Mouse (Mus musculus) neural tube, embryonic 15.5 days (tissue): ENCODE results near the gene Gm10563. TPM values are rescaled to one million over a fixed set of nuclear protein-coding genes. Genes with fewer than 3 reads are reported as not detected.

Source experiments
- ATAC-seq: fragments of 200-750 bp; cut with Nextera tagmentation; 2 replicates; pipeline ENCODE4 v1.8.0; 2017; ENCODE audit warnings: mild to moderate bottlenecking, moderate TSS enrichment, moderate library complexity; ENCODE audit not compliant: low FRiP score
- H3K27ac ChIP-seq: fragments of 300-500 bp; sonication (generic); replicated peaks from 2 replicates; pipeline ENCODE4 v1.5.1; 2015; ENCODE audit warnings: mild to moderate bottlenecking, inconsistent platforms
- H3K27me3 ChIP-seq: fragments of 300-500 bp; sonication (generic); replicated peaks from 2 replicates; pipeline ENCODE4 v1.6.1; 2015; ENCODE audit warnings: inconsistent platforms
- H3K36me3 ChIP-seq: fragments of 300-500 bp; sonication (generic); 2 replicates; pipeline ENCODE4 v1.6.1; 2015; ENCODE audit warnings: inconsistent platforms
- H3K4me1 ChIP-seq: fragments of 300-500 bp; sonication (generic); 2 replicates; pipeline ENCODE4 v1.6.1; 2015; ENCODE audit warnings: inconsistent platforms
- H3K4me2 ChIP-seq: fragments of 300-500 bp; sonication (generic); 2 replicates; pipeline ENCODE4 v1.6.1; 2015; ENCODE audit warnings: inconsistent platforms, mild to moderate bottlenecking, moderate library complexity
- H3K4me3 ChIP-seq: fragments of 300-500 bp; sonication (generic); replicated peaks from 2 replicates; pipeline ENCODE4 v1.5.1; 2015; ENCODE audit warnings: mild to moderate bottlenecking, inconsistent platforms
- H3K9ac ChIP-seq: fragments of 300-500 bp; sonication (generic); replicated peaks from 2 replicates; pipeline ENCODE4 v1.6.1; 2015; ENCODE audit warnings: mild to moderate bottlenecking, inconsistent platforms
- H3K9me3 ChIP-seq: fragments of 300-500 bp; sonication (generic); replicated peaks from 2 replicates; pipeline ENCODE4 v1.6.1; 2016; ENCODE audit warnings: inconsistent platforms
- WGBS: fragments of 180-500 bp; shearing (Covaris S2); methylation state at CpG from one replicate; pipeline ENCODE4 v1.1.7; 2015; ENCODE audit warnings: mixed read lengths; 5-methylcytosine and 5-hydroxymethylcytosine counted together
- polyA plus RNA-seq: library from polyadenylated mRNA; unstranded; fragments of >200 nt; fragmentation: Nextera tagmentation; extraction: Ambion mirVana; gene quantifications from 2 replicates; pipeline ENCODE4 v1.2.1, GENCODE M21; 2015

Gm10563 gene
- polyA plus RNA-seq, 1 experiment from 2014 or later = not detected

DNA sequence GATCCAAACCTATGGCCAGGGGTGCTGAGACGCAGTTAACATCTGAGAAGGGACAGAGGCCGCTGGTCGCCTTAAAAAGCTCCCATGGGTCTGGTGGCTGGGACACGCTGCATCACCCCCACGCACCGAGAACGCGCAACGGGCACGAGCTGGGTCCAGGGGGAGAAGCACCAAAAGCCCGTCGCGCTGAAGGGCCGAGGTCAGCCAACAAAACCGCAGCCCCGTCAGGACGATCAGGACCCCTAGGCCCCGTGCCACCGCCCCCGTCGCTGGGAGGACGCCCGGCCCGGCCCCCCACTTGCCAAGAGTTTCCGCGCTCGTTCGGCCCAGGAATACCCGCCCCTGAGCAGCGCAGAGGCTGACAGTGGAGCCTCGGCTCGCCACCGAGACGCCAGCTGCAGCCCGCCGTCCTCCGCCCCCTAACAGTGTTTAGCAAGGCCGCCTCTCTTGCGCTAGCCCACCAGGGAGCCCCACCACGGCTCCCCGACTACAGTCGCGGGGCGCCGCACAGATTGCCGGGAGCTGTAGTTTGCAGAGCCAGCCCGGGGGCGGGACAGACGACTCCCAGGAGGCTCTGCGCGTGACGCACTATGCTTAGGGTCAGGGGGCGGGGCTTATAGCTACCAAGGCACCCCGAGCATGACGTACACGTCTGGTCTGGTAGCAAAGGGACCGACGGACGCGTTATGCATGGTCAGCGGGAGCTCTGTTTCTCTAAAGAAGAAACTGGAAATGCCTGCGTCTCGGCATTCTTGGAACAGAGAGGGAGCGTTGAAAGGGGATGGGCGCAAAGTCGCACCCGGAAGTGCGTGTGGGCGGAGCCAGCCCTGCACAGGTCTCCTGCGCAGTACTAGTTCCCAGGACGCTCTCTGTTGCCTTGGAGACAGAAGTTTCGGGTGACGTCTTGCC, 23.7 kb upstream of the Gm10563 start, which contains the start of gene Mib2:
TSS of gene Mib2 (minus strand) at position 510 of the 909 bp plus-strand sequence.
- peak within 1 kb of the TSS; percentile 92 for H3K9ac ChIP-seq
- H3K27ac ChIP-seq = peak within 1 kb of the TSS; percentile 90
- under 1% methylated on average over 67 of the region's 73 CpGs for WGBS
- H3K4me3 ChIP-seq = peak within 1 kb of the TSS; percentile 96
- H3K4me1 ChIP-seq = peaks cover 20% of the 10 kb centered on the region
- H3K9me3 ChIP-seq = no peaks in the 10 kb centered on the region
- peak; percentile 99 for ATAC-seq
- peak within 1 kb of the TSS; percentile 87 for H3K4me2 ChIP-seq
- H3K36me3 ChIP-seq = peaks cover 15% of the 10 kb centered on the region
- H3K27me3 ChIP-seq = peaks cover 2% of the 10 kb centered on the region; the same call in 1 of the 2 replicates

DNA sequence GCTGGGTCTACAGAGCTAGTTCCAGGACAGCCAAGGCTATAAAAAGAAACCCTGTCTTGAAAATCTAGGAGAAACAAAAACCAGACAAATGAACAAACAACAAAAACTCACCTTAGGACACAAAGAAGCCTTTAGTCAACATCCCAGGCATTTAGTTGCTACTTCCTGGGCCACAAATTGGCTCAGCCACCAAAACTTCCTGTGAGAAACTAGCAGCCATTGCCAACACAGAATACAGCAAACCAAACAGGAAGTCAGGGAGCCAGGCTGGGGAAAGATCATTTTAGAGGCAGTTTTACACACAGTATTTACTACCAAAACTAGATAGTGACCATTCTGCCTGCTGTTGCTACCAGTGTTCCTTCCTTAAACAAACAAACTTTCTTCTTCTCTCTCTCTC, 21.7 kb upstream of the Gm10563 start:
- H3K27me3 ChIP-seq = no peaks in the 10 kb centered on the region
- peaks cover 26% of the 10 kb centered on the region for H3K36me3 ChIP-seq
- H3K9ac ChIP-seq = no peak overlapping the region
- ATAC-seq = no peak
- H3K27ac ChIP-seq = no peak overlapping the region
- no peaks in the 10 kb centered on the region for H3K9me3 ChIP-seq
- peaks cover 20% of the 10 kb centered on the region for H3K4me1 ChIP-seq
- no peak overlapping the region for H3K4me2 ChIP-seq
- H3K4me3 ChIP-seq = no peak overlapping the region

DNA sequence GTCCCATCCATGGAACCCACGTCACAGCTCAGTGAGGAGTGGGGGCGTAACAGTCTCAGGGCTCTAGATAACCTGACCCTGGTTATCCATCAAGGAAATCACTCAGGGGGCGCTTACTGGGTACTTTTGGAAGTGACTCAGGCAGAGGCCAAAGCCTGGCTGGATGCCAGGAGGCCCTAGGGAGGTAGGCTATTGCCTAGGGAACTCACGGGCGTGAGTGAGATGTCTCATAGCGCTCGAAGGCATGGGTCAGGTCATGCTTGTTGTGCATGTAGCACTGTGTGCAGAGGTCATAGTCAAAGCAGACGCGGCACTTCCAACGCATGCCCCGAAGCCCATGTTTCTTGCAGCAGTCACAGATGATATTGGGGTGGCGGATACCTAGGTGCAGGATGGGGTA, 15.4 kb upstream of the Gm10563 start:
- no peak for ATAC-seq
- H3K27me3 ChIP-seq = peaks cover 15% of the 10 kb centered on the region
- no peak overlapping the region for H3K4me2 ChIP-seq
- no peak overlapping the region for H3K4me3 ChIP-seq
- H3K4me1 ChIP-seq = no peaks in the 10 kb centered on the region
- peaks cover 74% of the 10 kb centered on the region for H3K36me3 ChIP-seq
- 75% methylated on average over 12 of the region's 12 CpGs for WGBS
- H3K27ac ChIP-seq = no peak overlapping the region
- H3K9ac ChIP-seq = no peak overlapping the region
- no peaks in the 10 kb centered on the region for H3K9me3 ChIP-seq

DNA sequence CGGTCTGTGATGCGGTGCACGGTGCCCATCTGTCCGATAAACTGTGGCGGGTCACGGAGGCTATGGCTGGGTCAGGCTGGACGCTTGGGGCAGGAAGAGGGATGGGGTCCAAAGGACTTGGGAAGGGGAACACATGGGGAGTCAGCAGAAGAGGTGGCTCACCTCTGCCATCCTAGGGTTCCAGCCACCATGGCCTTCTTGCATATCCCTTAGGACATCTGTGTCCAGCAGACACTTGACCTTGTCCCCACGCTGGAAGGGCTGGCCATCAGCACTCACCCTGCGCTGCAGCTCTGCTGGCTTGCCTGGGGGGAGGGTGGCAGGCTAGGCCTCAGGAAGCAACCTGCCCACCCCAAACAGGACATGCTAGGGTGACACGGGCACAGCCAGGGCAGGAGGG, 13.8 kb upstream of the Gm10563 start:
- Histone ChIP-seq H3K9me3 (no peaks in the 10 kb centered on the region), H3K27me3 (peaks cover 32% of the 10 kb centered on the region), H3K4me3 (no peak overlapping the region), H3K36me3 (peaks cover 72% of the 10 kb centered on the region), H3K4me2 (no peak overlapping the region), H3K9ac (no peak overlapping the region), H3K27ac (no peak overlapping the region), H3K4me1 (peaks cover 15% of the 10 kb centered on the region)
- no peak for ATAC-seq
- 97% methylated on average over 9 of the region's 10 CpGs for WGBS

DNA sequence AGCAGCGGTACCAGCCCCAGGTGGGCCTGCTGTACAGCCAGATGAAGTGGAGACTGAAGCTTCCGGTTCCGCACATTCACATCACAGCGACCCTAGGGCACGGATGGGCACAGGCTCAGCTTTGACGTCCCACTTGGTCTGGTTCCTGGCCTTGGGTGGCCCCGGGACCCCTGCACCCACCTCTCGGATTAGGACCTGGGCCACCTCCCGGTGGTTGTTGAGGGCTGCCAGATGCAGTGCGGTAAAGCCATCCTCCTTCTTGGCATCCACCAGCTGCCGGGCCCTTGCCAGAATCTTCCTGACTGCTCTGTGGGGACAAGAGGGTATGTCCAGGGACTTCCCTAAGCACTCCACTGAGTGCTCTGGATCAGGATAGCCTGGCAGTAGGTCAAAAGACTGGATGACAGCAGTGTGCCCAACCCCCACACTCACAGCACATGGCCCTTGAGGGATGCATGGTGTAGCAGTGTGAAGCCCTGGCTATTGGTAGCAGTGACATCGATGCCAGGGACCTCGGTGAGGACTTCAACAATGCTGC, 11.1 kb upstream of the Gm10563 start:
- 93% methylated on average over 13 of the region's 13 CpGs for WGBS
- H3K9ac ChIP-seq = no peak overlapping the region
- H3K4me2 ChIP-seq = no peak overlapping the region
- peaks cover 59% of the 10 kb centered on the region for H3K27me3 ChIP-seq
- H3K4me1 ChIP-seq = peaks cover 31% of the 10 kb centered on the region
- no peak for ATAC-seq
- H3K4me3 ChIP-seq = no peak overlapping the region
- no peaks in the 10 kb centered on the region for H3K9me3 ChIP-seq
- H3K36me3 ChIP-seq = peaks cover 59% of the 10 kb centered on the region
- no peak overlapping the region for H3K27ac ChIP-seq

DNA sequence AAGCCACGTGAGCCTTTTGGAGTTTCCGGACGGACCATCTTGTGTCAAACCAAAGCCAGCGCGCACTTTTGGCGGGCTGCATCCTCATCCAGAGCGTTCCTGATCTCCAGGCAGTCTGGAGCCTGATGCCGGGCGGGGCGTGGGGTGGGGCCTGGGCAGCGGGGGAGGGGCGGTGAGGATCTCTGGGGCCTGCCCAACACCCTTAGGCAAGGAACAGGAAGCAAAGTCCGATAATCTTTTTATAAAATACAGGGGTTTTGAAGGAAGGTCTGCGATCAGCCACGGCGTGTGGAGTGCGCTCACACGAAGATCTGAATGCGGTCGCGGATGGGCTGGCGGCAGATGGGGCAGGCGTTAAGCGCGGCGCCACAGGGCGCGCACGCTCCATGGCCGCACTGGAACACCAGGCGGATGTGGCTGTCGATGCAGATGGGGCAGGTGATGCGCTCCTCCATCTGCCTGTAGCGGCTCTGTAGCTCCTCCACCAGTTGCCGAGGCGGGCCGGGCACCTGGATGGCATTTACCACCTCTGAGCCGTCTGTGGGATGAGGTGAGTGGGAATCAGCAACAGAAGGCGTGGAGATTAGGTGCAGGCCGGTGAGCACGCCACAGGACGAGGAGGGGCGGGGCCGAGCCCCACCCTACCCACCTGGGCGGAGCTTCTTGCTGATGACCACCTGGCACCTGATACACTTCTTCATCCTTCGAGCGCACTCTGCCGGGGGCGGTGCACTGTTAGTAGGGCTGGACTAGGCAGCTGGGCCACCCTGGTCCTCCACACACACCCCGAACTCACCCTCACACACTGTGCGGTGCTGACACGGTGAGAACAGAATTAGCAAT, 9.5 kb upstream of the Gm10563 start:
- ATAC-seq = no peak
- Histone ChIP-seq H3K27me3 (peaks cover 73% of the 10 kb centered on the region), H3K9me3 (no peaks in the 10 kb centered on the region), H3K4me1 (peaks cover 31% of the 10 kb centered on the region), H3K9ac (no peak overlapping the region; the same call in 1 of the 2 replicates), H3K27ac (no peak overlapping the region), H3K4me2 (peak overlapping the region; percentile 59), H3K36me3 (peaks cover 65% of the 10 kb centered on the region), H3K4me3 (peak overlapping the region; percentile 33)
- 4% methylated on average over 51 of the region's 52 CpGs for WGBS

DNA sequence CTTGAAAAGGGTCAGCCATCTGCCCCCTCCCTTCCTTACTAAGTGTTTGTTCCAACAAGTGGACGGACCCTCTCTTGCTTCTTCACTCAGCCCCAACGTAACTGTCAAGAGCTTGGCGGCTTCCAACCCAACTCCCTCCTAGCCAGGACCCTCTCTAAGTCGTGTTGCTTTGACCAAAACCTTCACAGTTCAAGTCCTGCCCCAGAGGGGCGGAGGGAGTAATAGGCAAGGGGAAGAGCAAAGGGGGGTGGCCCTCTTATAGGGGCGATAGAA, 8.9 kb upstream of the Gm10563 start:
- Histone ChIP-seq H3K9ac (no peak overlapping the region), H3K4me2 (peak overlapping the region; percentile 59), H3K4me1 (peaks cover 31% of the 10 kb centered on the region), H3K36me3 (peaks cover 65% of the 10 kb centered on the region), H3K9me3 (no peaks in the 10 kb centered on the region), H3K27ac (no peak overlapping the region), H3K27me3 (peaks cover 73% of the 10 kb centered on the region), H3K4me3 (peak overlapping the region; percentile 33)
- WGBS = 7% methylated on average over 6 of the region's 6 CpGs
- ATAC-seq = no peak

DNA sequence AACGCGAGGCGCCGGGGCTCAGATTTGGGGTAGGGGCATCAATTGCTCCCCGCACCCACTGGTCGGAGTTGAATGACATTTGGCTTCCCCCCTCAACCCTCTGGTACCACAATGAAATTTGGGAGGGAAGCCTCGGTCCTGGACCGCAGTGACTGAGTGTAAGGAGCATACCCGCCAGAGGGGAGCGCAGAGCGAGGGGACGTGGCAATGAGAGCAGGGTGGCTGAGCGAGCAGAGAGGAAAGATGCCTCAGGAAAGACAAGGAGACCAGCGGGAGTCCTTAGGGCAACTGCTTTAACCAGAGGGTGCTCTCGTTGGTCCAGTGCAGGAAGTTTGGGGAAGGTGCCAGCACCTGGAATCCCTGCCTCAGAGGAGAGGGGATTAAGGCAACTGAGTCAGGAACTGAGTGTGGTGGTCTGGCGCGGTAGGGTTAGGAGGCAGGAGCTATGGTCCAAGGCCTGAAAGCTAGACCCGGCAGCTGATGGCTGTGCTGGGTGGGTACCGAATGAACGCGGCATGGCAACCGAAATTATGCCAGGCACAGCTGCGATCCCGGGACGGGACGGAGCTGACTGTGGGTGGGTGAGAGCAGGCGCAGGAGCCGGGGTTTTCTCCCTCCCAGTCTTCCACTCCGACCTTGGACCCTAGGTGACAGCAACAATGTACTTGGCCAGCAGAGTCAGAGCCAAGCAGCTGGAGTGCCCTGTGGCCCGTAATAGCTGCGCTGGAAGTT, 8.4 kb upstream of the Gm10563 start:
- Histone ChIP-seq H3K4me3 (peak overlapping the region; percentile 33), H3K27me3 (peaks cover 73% of the 10 kb centered on the region), H3K9me3 (no peaks in the 10 kb centered on the region), H3K27ac (no peak overlapping the region), H3K4me2 (peak overlapping the region; percentile 59), H3K36me3 (peaks cover 65% of the 10 kb centered on the region), H3K9ac (peak overlapping the region; percentile 29), H3K4me1 (peaks cover 31% of the 10 kb centered on the region)
- WGBS = 3% methylated on average over 31 of the region's 31 CpGs
- ATAC-seq = no peak; the same call in 1 of the 2 replicates

DNA sequence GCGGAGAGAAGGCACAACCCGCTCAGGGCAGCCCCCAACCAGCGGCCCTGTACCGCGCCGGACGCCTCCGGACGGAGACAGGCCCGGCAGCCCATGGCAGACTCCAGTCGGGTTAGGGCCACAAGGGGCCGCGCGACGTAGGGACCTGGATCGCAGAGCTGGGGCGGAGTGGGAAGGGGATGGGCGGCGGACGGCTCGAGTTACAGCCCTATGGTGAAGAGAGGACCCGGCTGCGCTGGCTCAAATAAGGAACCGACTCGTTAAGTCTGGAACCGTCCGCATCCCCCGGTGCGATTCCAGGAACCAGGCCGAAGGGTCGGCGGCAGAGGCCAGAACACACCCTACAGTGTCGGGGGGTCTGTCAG, 7.9 kb upstream of the Gm10563 start, which contains the start of gene Mmp23:
TSS of gene Mmp23 (minus strand) at position 299 of the 365 bp plus-strand sequence.
- peak within 1 kb of the TSS; percentile 29 for H3K9ac ChIP-seq
- H3K4me2 ChIP-seq = peak within 1 kb of the TSS; percentile 59
- peaks cover 73% of the 10 kb centered on the region for H3K27me3 ChIP-seq
- peak; percentile 37; the same call in 1 of the 2 replicates for ATAC-seq
- WGBS = under 1% methylated on average over 33 of the region's 33 CpGs
- H3K4me3 ChIP-seq = peak within 1 kb of the TSS; percentile 33
- peaks cover 31% of the 10 kb centered on the region for H3K4me1 ChIP-seq
- H3K27ac ChIP-seq = no peak within 1 kb of the TSS
- peaks cover 65% of the 10 kb centered on the region for H3K36me3 ChIP-seq
- H3K9me3 ChIP-seq = no peaks in the 10 kb centered on the region

DNA sequence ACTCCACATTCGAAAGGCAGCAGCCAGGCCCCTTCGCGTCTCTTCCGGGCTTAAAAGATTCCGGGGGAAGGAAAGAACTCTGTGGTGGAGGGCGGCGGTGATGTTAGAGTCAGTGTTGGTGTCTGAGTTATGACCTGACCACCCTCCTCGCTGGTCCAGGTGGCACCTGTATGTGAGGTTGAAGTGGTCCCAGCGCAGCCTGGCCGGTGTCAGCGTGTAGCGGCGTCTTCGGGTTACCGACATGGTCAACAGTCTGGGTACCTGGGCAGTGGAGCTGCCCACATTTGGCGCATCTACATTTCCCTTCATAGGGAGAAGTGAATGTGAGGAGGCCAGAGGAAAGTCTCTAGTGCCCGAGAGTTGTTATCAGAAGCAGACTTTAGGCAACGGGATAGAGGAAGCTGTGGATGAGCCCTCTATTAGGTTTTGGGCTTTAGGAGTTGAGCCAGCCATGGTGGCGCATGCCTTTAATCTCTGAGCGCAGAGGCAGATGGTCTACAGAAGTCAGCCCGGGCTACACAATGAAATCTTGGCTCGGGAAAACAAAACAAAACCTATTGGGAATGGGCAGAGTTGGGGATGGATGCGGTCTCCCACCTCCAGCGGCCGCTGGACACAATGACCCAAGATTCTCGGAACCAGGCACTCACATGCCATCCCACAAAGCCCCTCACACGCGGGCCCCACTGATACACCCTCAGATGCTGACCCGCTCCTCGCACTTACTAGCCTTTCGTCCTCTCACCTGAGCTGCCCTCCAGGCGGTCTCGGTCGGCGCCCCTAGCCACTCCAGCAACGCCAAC, 7.3 kb upstream of the Gm10563 start:
- Histone ChIP-seq H3K9me3 (no peaks in the 10 kb centered on the region), H3K27me3 (peaks cover 73% of the 10 kb centered on the region), H3K9ac (peak overlapping the region; percentile 29), H3K27ac (no peak overlapping the region), H3K4me1 (peaks cover 31% of the 10 kb centered on the region), H3K4me3 (peak overlapping the region; percentile 33), H3K4me2 (peak overlapping the region; percentile 59), H3K36me3 (peaks cover 69% of the 10 kb centered on the region)
- 23% methylated on average over 36 of the region's 36 CpGs for WGBS
- no peak for ATAC-seq
